Mouse (Mus musculus) monocyte, adult 59 days (primary cell): ENCODE data around the gene Slc35c2. TPM values are rescaled to one million over a fixed set of nuclear protein-coding genes. Genes with fewer than 3 reads are reported as not detected.

Experiments used
- total RNA-seq, 2 experiments: library from RNA; stranded (reverse); gene quantifications; one replicate each; pipeline ENCODE4 v1.2.4; 2023

Slc35c2 gene
- total RNA-seq, result 100 to 1,000 TPM; 107 to 120 TPM

DNA sequence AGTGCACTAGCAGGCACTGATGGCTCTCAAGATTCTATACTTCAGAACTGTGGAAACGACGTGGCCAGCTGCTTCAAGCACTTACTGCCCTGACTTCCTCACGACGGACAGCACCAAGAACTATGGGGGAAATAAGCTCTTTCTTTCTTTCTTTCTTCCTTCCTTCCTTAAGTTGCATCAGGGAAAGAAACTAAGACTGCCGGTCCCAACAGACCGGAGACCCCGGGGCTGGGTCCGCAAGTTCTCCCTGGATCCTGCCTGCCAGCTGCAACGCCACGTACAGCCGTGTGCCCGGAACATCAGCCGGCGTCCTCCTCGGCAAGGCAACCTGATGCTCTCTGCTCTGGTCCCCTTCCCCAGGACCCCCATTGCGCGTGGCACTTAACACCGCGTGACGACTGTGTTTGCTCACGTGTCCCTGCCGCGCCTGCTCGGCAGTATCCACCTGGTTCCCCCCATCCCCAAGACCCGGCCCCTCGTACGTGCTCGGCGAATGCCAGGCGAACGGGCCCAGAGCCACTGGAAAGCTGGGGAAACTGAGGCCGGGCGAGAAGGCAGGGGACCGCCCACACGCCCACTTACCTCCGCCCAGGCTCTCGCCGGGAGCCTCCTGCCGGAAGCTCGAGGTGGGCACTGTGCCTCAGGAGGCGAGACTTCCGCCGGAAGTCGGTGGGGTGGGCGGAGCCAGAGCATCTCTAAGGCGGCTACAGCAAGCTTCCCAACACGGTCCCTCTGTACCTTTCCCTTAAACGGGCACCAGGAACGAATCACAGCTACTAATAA is at the start of gene Slc35c2:
TSS of gene Slc35c2 (minus strand) at position 668 of the 783 bp plus-strand sequence.

DNA sequence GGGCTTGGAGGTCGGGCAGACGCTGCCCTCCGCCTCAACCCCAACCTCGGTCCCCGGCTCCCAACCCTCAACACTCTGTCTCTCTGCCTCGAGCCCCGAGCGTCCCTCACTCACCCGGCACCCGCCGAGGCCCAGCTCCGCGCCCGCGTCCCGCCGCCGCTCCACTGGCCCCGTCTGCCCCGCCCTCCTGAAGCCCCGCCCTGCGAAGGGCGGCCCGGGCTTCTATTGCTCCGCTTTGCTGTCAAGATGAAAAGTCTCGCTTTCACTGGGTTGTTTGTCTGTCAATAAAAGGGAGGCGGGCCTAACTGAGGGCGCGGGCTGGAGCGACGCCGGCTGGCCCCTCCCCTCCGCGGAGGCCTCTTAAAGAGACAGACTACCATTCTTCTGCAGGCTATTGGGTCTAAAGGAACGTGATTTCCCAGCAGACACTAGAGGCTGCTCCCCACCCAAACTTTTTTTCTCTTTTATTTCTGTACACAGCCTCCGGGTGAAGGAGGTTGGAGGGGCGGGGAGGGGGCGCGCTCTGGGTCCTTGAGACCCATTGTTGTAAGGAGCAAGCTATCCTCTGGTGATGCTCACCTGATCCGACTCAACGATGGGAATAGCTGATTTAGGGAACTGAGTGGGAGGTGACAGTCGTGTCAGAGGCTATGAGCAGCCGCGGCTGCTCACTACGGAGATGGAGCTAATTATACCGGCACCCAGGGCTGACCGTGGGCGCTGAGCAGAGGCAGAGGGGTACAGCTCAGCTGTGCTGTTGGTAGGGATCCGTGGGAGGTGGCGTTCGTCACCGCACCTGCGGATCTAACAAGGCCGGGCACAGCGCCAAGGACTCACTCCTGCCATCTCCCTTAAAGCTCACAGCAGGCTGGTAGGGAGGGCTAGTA is 38.9 kb upstream of the Slc35c2 start, which contains the start of gene Elmo2:
TSS of gene Elmo2 (minus strand) at position 176 of the 887 bp plus-strand sequence.

DNA sequence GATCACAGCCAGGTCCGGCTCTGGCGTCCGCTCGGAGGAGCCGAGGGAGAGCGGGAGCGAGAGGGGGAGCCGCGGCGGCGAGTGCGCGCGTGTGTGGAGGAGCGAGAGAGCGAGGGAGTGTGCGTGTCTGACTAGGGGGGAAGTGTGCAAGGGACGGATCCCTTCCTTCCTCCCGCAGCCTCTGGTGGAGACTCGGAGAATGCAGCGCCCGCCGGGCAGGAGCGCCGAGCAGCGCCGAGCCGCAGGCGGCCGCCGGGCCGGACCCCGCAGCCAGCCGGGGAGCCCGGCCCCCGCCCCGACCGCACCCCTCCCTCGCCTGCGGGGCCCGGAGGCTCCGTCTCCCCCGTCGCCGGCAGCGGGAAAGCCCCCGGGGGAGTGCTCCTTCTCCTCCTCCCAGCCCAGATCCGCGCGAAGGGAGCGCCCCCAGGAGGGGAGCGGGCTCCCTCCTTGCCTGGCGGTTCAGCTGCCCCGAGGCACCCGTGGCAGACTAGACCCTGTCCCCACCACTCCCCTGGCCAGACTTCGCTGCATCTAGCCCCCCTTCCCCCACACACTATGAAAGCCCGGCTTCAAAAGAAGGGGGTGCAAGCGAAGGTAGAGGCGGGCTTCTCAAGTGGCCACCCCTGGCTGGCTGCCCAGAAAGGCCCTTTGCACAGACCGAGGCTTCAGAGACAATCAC is 52.9 kb downstream of the Slc35c2 start, which contains the start of gene Cdh22:
TSS of gene Cdh22 (minus strand) at position 241 of the 679 bp plus-strand sequence.

Other genes starting within 250 kb of the Slc35c2 start
- gene Cd40, start 232.2 kb downstream of the Slc35c2 start, total RNA-seq, result 10 to 100 TPM; 34.0 to 35.6 TPM
- gene 1700025C18Rik, start 197.1 kb downstream of the Slc35c2 start, total RNA-seq, result not detected
- under 1 TPM; 0.68 to 0.91 TPM for gene Cdh22, start 53.0 kb downstream of the Slc35c2 start, total RNA-seq
- 100 to 1,000 TPM; 220 to 237 TPM for gene Elmo2, start 38.6 kb upstream of the Slc35c2 start, total RNA-seq
- gene Zfp663, start 80.9 kb upstream of the Slc35c2 start, total RNA-seq, result not detected
- under 1 TPM; 0.15 to 0.37 TPM for gene Zfp334, start 100.4 kb upstream of the Slc35c2 start, total RNA-seq
- gene Ocstamp, start 112.5 kb upstream of the Slc35c2 start, total RNA-seq, result 1 to 10 TPM; 3.6 to 4.2 TPM
- 1 to 10 TPM; 4.3 to 5.7 TPM for gene Slc13a3, start 185.4 kb upstream of the Slc35c2 start, total RNA-seq
- 10 to 100 TPM in 1 of 2 experiments, 1 to 10 TPM in 1; 9.9 to 11.2 TPM for gene Trp53rka, start 205.5 kb upstream of the Slc35c2 start, total RNA-seq
- not detected for gene Slc2a10, start 215.9 kb upstream of the Slc35c2 start, total RNA-seq